Mouse (Mus musculus): ENCODE data around the gene Commd2. TPM values are rescaled to one million over a fixed set of nuclear protein-coding genes. Genes with fewer than 3 reads are reported as not detected.

Gene Commd2
- polyA plus RNA-seq, 1 experiment = not detected

DNA sequence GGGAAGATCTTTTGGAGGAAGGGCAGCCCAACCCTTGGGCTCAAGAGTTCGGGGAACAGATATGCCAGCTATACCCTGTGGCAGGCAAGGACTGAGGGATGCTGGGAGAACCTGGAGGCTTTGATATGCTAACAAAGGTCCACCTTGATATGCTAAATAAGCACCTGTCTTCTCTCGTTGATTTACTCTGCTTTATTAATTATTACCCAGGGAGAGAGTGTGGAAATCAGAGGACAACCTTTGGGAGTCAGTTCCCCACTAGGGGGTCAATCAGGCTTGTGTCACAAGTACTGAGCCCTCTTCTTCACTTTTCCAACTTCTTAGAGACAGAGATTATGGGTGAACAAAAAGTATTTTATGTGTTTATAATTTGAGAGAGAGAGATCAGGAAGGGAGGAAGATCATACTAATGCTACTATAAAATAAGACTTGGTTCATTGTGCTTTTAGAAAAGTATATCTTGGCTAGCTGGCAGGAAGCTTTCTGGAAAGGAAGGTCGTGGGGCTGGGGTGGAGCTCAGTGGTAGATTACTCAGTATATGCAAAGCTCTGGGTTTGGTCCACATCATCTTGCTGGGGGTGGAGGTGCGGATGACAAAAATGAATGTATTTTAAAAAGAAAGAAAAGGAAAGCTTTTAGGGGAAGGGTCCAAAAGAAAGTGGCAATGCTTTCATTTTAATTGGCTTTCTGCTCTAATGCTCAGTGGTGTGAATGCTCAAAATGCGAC, 47.5 kb downstream of the Commd2 start:
- no peak for TF ChIP-seq CTCF (IDR thresholded peaks at IDR 0.05; ENCODE audit: insufficient read depth, low read depth, low read length)
- TF ChIP-seq POLR2A (IDR thresholded peaks at IDR 0.05; ENCODE audit: insufficient read depth, low read depth, low read length) = no peak
- Histone ChIP-seq H3K27ac (ENCODE audit: insufficient read depth, low read depth, low read length) (no peak overlapping the region), H3K4me1 (ENCODE audit: control insufficient read depth, insufficient read depth, low read length) (no peaks in the 10 kb centered on the region), H3K4me3 (ENCODE audit: insufficient read depth, low read depth, low read length) (no peak overlapping the region)
- WGBS = 62% methylated on average over 5 of the region's 5 CpGs

DNA sequence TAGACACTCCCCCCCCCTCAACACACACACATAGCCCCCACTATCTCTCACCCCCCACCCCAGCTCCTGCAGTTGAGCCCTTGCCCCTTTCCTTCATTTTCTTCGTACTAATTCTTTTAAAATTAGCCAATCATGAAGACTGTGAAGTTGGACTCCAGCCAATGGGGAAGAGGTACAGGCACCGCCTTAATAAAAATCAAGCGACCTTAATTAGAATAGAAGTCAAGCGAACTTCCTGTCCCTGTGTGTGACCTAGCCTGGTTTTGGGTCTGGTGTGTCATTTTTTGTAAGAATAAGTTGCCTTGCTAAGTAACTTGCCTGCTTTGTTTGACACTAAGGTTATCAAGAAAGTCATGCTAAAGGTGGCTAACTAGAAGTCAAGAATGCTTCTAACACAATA, 48.9 kb downstream of the Commd2 start:
- TF ChIP-seq CTCF (IDR thresholded peaks at IDR 0.05; ENCODE audit: insufficient read depth, low read depth, low read length) (no peak), POLR2A (IDR thresholded peaks at IDR 0.05; ENCODE audit: insufficient read depth, low read depth, low read length) (no peak)
- Histone ChIP-seq H3K27ac (ENCODE audit: insufficient read depth, low read depth, low read length) (no peak overlapping the region), H3K4me3 (ENCODE audit: insufficient read depth, low read depth, low read length) (no peak overlapping the region), H3K4me1 (ENCODE audit: control insufficient read depth, insufficient read depth, low read length) (no peaks in the 10 kb centered on the region)
- WGBS = 77% methylated on average over 4 of the region's 4 CpGs

DNA sequence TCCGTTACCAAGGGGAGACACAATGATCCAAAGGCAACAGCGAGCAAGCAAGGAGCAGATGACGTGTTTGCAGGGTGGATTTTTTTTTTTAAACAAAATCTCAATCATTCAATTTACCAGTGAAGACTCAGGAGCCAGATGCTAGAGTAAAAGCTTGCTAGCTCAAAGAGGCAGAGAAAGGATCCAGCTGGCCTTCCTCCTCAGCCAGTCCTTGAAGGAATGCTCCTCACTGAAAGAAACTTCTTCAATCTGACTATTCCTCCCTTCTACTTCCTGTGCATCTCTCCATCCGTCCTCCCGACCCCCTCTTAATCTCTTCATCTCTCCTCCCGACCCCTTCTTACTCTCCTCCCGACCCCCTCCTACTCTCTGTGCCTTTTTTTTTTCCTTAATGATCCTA, 54.9 kb downstream of the Commd2 start:
- TF ChIP-seq POLR2A (IDR thresholded peaks at IDR 0.05; ENCODE audit: insufficient read depth, low read depth, low read length) (no peak), CTCF (IDR thresholded peaks at IDR 0.05; ENCODE audit: insufficient read depth, low read depth, low read length) (no peak)
- H3K4me3 ChIP-seq (ENCODE audit: insufficient read depth, low read depth, low read length) = no peak overlapping the region
- WGBS = 65% methylated on average over 7 of the region's 7 CpGs
- H3K27ac ChIP-seq (ENCODE audit: insufficient read depth, low read depth, low read length) = no peak overlapping the region
- no peaks in the 10 kb centered on the region for H3K4me1 ChIP-seq (ENCODE audit: control insufficient read depth, insufficient read depth, low read length)

DNA sequence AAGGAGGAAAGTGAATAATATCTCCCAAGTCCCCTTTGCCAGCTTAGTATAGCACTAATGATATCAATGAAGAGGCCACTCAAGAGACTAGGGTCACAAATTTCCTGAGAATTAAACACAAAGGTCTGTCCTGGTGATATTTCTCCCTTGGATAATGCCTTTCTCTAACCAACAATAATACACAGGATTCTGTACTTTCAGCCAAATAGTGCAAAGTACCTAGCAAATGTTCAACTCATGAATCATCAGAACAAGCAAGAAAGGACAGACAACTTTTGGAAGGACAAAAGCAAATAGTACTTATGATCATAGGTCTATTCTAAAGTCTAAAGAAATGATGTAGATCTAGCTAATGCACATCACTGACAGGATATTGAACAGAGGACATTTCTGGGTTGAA, 56.0 kb downstream of the Commd2 start:
- TF ChIP-seq POLR2A (IDR thresholded peaks at IDR 0.05; ENCODE audit: insufficient read depth, low read depth, low read length) = no peak
- TF ChIP-seq CTCF (IDR thresholded peaks at IDR 0.05; ENCODE audit: insufficient read depth, low read depth, low read length) = no peak
- Histone ChIP-seq H3K4me3 (ENCODE audit: insufficient read depth, low read depth, low read length) (no peak overlapping the region), H3K27ac (ENCODE audit: insufficient read depth, low read depth, low read length) (no peak overlapping the region), H3K4me1 (ENCODE audit: control insufficient read depth, insufficient read depth, low read length) (no peaks in the 10 kb centered on the region)

Other genes with a start within 250 kb of the Commd2 start
- gene Tm4sf4, start 226.4 kb downstream of the Commd2 start, polyA plus RNA-seq (2012; ENCODE audit: insufficient read depth, insufficient read length, low replicate concordance, missing spikeins) = not detected in 2 replicates
- not detected in 2 replicates for gene Wwtr1, start 75.8 kb downstream of the Commd2 start, polyA plus RNA-seq (2012; ENCODE audit: insufficient read depth, insufficient read length, low replicate concordance, missing spikeins)
- not detected in 2 replicates for gene Ankub1, start 41.1 kb upstream of the Commd2 start, polyA plus RNA-seq (2012; ENCODE audit: insufficient read depth, insufficient read length, low replicate concordance, missing spikeins)
- gene Rnf13, start 84.3 kb upstream of the Commd2 start, polyA plus RNA-seq (2012; ENCODE audit: insufficient read depth, insufficient read length, low replicate concordance, missing spikeins) = 403 TPM in 1 of 2 replicates, not detected in the other
- gene Pfn2, start 196.4 kb upstream of the Commd2 start, polyA plus RNA-seq (2012; ENCODE audit: insufficient read depth, insufficient read length, low replicate concordance, missing spikeins) = 200 TPM in 1 of 2 replicates, not detected in the other